Mouse (Mus musculus) common myeloid progenitor, adult 5-6 weeks (primary cell): ENCODE measurements around the gene Rgcc. TPM values are rescaled to one million over a fixed set of nuclear protein-coding genes. Genes with fewer than 3 reads are reported as not detected.

ENCODE experiments used
- ATAC-seq: replicated peaks from 2 replicates; pipeline ENCODE4 v1.8.0; 2016; ENCODE audit warnings: low read depth, mild to moderate bottlenecking, moderate TSS enrichment, inconsistent platforms; ENCODE audit not compliant: poor library complexity, severe bottlenecking
- total RNA-seq: library from RNA; stranded (forward); fragments of 200-1000, 187-1606 nt; gene quantifications from 2 replicates; pipeline ENCODE4 v1.2.3, GENCODE M21; 2017

Gene Rgcc
- total RNA-seq, 1 experiment from 2014 or later, result 35.5 TPM

GRCm38 (mm10) chr14:79281894-79282553 lies 19.4 kb downstream of the Rgcc start:
- no peak for ATAC-seq

GRCm38 (mm10) chr14:79280456-79280855 lies 21.0 kb downstream of the Rgcc start:
- no peak; the same call in 1 of the 2 replicates for ATAC-seq

GRCm38 (mm10) chr14:79279494-79279893 lies 22.0 kb downstream of the Rgcc start:
- ATAC-seq, result no peak

- no peak for ATAC-seq
Measured at GRCm38 (mm10) chr14:79278927-79279326, 22.5 kb downstream of the Rgcc start.

GRCm38 (mm10) chr14:79277922-79278321 lies 23.5 kb downstream of the Rgcc start:
- ATAC-seq, result no peak

- no peak for ATAC-seq
Measured at GRCm38 (mm10) chr14:79275870-79276395, 25.5 kb downstream of the Rgcc start.

- no peak; the same call in 1 of the 2 replicates for ATAC-seq
Measured at GRCm38 (mm10) chr14:79275441-79275840, 26.0 kb downstream of the Rgcc start.

- ATAC-seq, result no peak
Measured at GRCm38 (mm10) chr14:79273697-79274477, 27.6 kb downstream of the Rgcc start.

GRCm38 (mm10) chr14:79272991-79273390 lies 28.5 kb downstream of the Rgcc start:
- ATAC-seq, result no peak

- no peak for ATAC-seq
Measured at GRCm38 (mm10) chr14:79272188-79272694, 29.2 kb downstream of the Rgcc start.

GRCm38 (mm10) chr14:79269551-79269950 lies 31.9 kb downstream of the Rgcc start:
- ATAC-seq, result no peak

- no peak for ATAC-seq
Measured at GRCm38 (mm10) chr14:79267878-79268277, 33.6 kb downstream of the Rgcc start.

- peak; percentile 27 for ATAC-seq
Measured at GRCm38 (mm10) chr14:79267382-79267781, 34.1 kb downstream of the Rgcc start.

GRCm38 (mm10) chr14:79266408-79266807 lies 35.0 kb downstream of the Rgcc start:
- no peak for ATAC-seq

- ATAC-seq, result peak; percentile 57
Measured at GRCm38 (mm10) chr14:79265738-79266137, 35.7 kb downstream of the Rgcc start.

GRCm38 (mm10) chr14:79263321-79263720 lies 38.1 kb downstream of the Rgcc start:
- ATAC-seq, result no peak

- no peak for ATAC-seq
Measured at GRCm38 (mm10) chr14:79262677-79263076, 38.8 kb downstream of the Rgcc start.

GRCm38 (mm10) chr14:79259062-79259779 lies 42.2 kb downstream of the Rgcc start:
- ATAC-seq, result no peak

- no peak for ATAC-seq
Measured at GRCm38 (mm10) chr14:79256656-79257055, 44.8 kb downstream of the Rgcc start.

- ATAC-seq, result no peak
Measured at GRCm38 (mm10) chr14:79255786-79256185, 45.7 kb downstream of the Rgcc start.
